Mouse (Mus musculus) heart, adult 2 months (tissue): ENCODE data around the gene Gcc2.
"Not testable (repeated sequence)": the region's sequence is repeated elsewhere in the genome, so short reads cannot be mapped to it uniquely, and the experiment has no call there.

ENCODE experiments used
- CTCF ChIP-seq: fragments of 200-600 bp; IDR thresholded peaks from 2 replicates; pipeline ENCODE4 v1.8.1; 2022; ENCODE audit warnings: antibody characterized with exemption, mild to moderate bottlenecking, moderate library complexity
- EP300 ChIP-seq: fragments of 200-500 bp; IDR thresholded peaks from 2 replicates; pipeline ENCODE4 v1.6.1; 2011; ENCODE audit warnings: low read depth, low read length, control low read depth; ENCODE audit not compliant: insufficient read depth
- POLR2A ChIP-seq: fragments of 200-500 bp; IDR thresholded peaks from 2 replicates; pipeline ENCODE4 v1.6.1; 2011; ENCODE audit warnings: mild to moderate bottlenecking, low read depth, low read length, control low read depth; ENCODE audit not compliant: insufficient read depth

DNA sequence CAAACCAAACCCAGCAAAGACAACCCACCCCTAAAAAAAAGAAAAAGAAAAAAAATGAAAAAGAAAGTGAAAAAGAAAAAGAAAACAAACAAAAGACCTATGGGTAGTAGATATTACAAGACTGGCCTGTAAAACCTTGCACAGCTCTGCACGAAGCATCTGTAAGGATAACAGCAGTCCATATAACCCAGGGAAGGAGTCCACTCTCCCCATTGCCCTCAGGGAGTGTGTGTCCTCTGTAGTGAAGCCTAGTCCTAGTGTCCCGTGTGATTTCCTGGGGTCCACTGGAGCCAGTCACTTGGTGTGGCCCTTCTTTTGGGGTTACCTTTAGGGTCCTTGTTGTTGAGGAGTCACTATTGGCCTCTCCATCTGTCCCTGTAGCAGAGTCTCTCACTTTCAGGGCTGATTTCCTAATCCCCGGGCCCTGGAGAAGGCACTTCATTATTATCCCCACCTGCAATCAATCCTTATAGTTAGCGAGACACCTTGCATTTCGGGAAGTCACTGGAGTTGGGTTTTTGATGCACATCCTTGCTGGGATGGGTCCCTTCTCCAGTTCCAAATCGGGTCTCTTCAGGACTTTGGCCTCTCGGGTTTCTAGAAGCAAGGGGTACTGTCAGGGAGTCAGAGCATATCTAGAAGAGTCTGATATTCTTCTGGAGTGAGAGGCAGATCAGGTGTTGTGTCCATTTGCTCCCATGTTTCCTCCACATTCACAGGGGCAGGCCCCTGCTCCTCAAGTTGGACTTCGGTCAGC lies 16.1 kb upstream of the Gcc2 start:
- not testable (repeated sequence) for TF ChIP-seq CTCF, EP300, POLR2A
